Mouse (Mus musculus): ENCODE measurements around the gene Arvcf. TPM values are rescaled to one million over a fixed set of nuclear protein-coding genes. Genes with fewer than 3 reads are reported as not detected.

Gene Arvcf
- total RNA-seq, 2 experiments from 2014 or later, result 8.8 to 22.0 TPM

Other genes with a start within 250 kb of the Arvcf start
- gene Rtn4r, start 220.5 kb upstream of the Arvcf start, total RNA-seq (2015; ENCODE audit: low replicate concordance), result 1.4 TPM in 1 of 2 replicates, not detected in the other
- gene Rtn4r, start 220.5 kb upstream of the Arvcf start, total RNA-seq (2017; ENCODE audit: low replicate concordance), result 1.6 TPM in 1 of 2 replicates, not detected in the other
- not detected in 2 replicates for gene Ccdc188, start 130.3 kb upstream of the Arvcf start, total RNA-seq (2015; ENCODE audit: low replicate concordance)
- not detected in 2 replicates for gene Ccdc188, start 130.3 kb upstream of the Arvcf start, total RNA-seq (2017; ENCODE audit: low replicate concordance)
- gene Zdhhc8, start 113.0 kb upstream of the Arvcf start, total RNA-seq (2015; ENCODE audit: low replicate concordance), result 1.4 TPM in 1 of 2 replicates, not detected in the other
- gene Zdhhc8, start 113.0 kb upstream of the Arvcf start, total RNA-seq (2017; ENCODE audit: low replicate concordance), result 2.2 TPM in 1 of 2 replicates, not detected in the other
- gene Trmt2a, start 99.5 kb upstream of the Arvcf start, total RNA-seq (2015; ENCODE audit: low replicate concordance), result 51.2 and 52.4 TPM in 2 replicates
- 20.2 and 30.0 TPM in 2 replicates for gene Trmt2a, start 99.5 kb upstream of the Arvcf start, total RNA-seq (2017; ENCODE audit: low replicate concordance)
- 144 and 145 TPM in 2 replicates for gene Ranbp1, start 99.5 kb upstream of the Arvcf start, total RNA-seq (2015; ENCODE audit: low replicate concordance)
- gene Ranbp1, start 99.5 kb upstream of the Arvcf start, total RNA-seq (2017; ENCODE audit: low replicate concordance), result 76.8 and 133 TPM in 2 replicates
- not detected in 2 replicates for gene Gm49776, start 89.9 kb upstream of the Arvcf start, total RNA-seq (2015; ENCODE audit: low replicate concordance)
- gene Gm49776, start 89.9 kb upstream of the Arvcf start, total RNA-seq (2017; ENCODE audit: low replicate concordance), result 4.1 TPM in 1 of 2 replicates, not detected in the other
- 121 and 133 TPM in 2 replicates for gene Dgcr8, start 58.9 kb upstream of the Arvcf start, total RNA-seq (2015; ENCODE audit: low replicate concordance)
- 138 and 218 TPM in 2 replicates for gene Dgcr8, start 58.9 kb upstream of the Arvcf start, total RNA-seq (2017; ENCODE audit: low replicate concordance)
- gene Tango2, start 79 bp upstream of the Arvcf start, total RNA-seq (2015; ENCODE audit: low replicate concordance), result 61.3 and 62.5 TPM in 2 replicates
- gene Tango2, start 79 bp upstream of the Arvcf start, total RNA-seq (2017; ENCODE audit: low replicate concordance), result 47.2 and 51.9 TPM in 2 replicates
- gene Txnrd2, start 78.2 kb downstream of the Arvcf start, total RNA-seq (2015; ENCODE audit: low replicate concordance), result 117 and 217 TPM in 2 replicates
- 138 and 221 TPM in 2 replicates for gene Txnrd2, start 78.2 kb downstream of the Arvcf start, total RNA-seq (2017; ENCODE audit: low replicate concordance)
- 129 and 131 TPM in 2 replicates for gene Comt, start 78.7 kb downstream of the Arvcf start, total RNA-seq (2015; ENCODE audit: low replicate concordance)
- gene Comt, start 78.7 kb downstream of the Arvcf start, total RNA-seq (2017; ENCODE audit: low replicate concordance), result 66.4 and 67.4 TPM in 2 replicates
- gene Gnb1l, start 150.5 kb downstream of the Arvcf start, total RNA-seq (2015; ENCODE audit: low replicate concordance), result 17.2 and 18.7 TPM in 2 replicates
- 1.2 TPM in 1 of 2 replicates, not detected in the other for gene Gnb1l, start 150.5 kb downstream of the Arvcf start, total RNA-seq (2017; ENCODE audit: low replicate concordance)
- gene Rtl10, start 150.7 kb downstream of the Arvcf start, total RNA-seq (2015; ENCODE audit: low replicate concordance), result 2.9 and 5.0 TPM in 2 replicates
- 1.0 and 3.0 TPM in 2 replicates for gene Rtl10, start 150.7 kb downstream of the Arvcf start, total RNA-seq (2017; ENCODE audit: low replicate concordance)
- gene Tbx1, start 242.5 kb downstream of the Arvcf start, total RNA-seq (2015; ENCODE audit: low replicate concordance), result not detected in 2 replicates
- gene Tbx1, start 242.5 kb downstream of the Arvcf start, total RNA-seq (2017; ENCODE audit: low replicate concordance), result not detected in 2 replicates

Data from erythroid progenitor cell, adult 5-6 weeks (primary cell).